Comparison of ENCODE assay signal across 28 mouse cellular contexts in genomic region chr12:33337289-33337688, GRCm38 (mm10). TPM values are rescaled to one million over a fixed set of nuclear protein-coding genes. Genes with fewer than 3 reads are reported as not detected.
DNase-seq lines count a peak whose midpoint lies in the region; ATAC-seq and TF ChIP-seq lines count a peak whose summit lies in the region.
"Had no signal": no experiment of that assay in that cellular context is flagged by ENCODE, and none has a peak within 500 bp of the region (broad histone marks: within the 10 kb centered on the region; RNA-seq: fewer than 3 reads in every experiment).

No protein-coding gene starts in this region.

- no peaks in the 10 kb centered on the region for H3K9me3 ChIP-seq in liver, postnatal 0 days (ENCODE audit: low read length)
- H3K9me3 ChIP-seq in liver, embryonic 12.5 days (replicated peaks), result no peaks in the 10 kb centered on the region
- H3K9me3 ChIP-seq in MEL (replicated peaks; ENCODE audit: insufficient read depth, low read length), result no peaks in the 10 kb centered on the region
- H3K9me3 ChIP-seq in hindbrain, embryonic 14.5 days (ENCODE audit: control insufficient read depth, low read length), result no peaks in the 10 kb centered on the region
- H3K9me3 ChIP-seq: embryonic facial prominence, embryonic 12.5 days; G1E; hindbrain, embryonic 10.5 days; kidney, embryonic 15.5 days; liver, embryonic 13.5 days had no signal

- H3K4me3 ChIP-seq in liver, postnatal 0 days (ENCODE audit: low read depth, low read length), result no peak overlapping the region
- H3K4me3 ChIP-seq in liver, embryonic 12.5 days, result no peak overlapping the region
- H3K4me3 ChIP-seq in MEL (ENCODE audit: control insufficient read depth in 1 of 2, insufficient read depth in 1 of 2, low read depth in 2 of 2, low read length in 2 of 2), result no peak overlapping the region
- H3K4me3 ChIP-seq in hindbrain, embryonic 14.5 days (replicated peaks; ENCODE audit: low read length), result no peak overlapping the region
- H3K4me3 ChIP-seq: embryonic facial prominence, embryonic 12.5 days; hindbrain, embryonic 10.5 days; kidney, embryonic 15.5 days; liver, embryonic 13.5 days had no signal

- no peak for TF ChIP-seq CTCF in liver, postnatal 0 days (IDR thresholded peaks at IDR 0.05; ENCODE audit: low read depth)
- peak in 1 of 3 experiments; percentile 6; a peak in 1 of 6 replicates for TF ChIP-seq CTCF in MEL (IDR thresholded peaks at IDR 0.05 in 2 of 3, conservative IDR thresholded peaks at IDR 0.05 in 1 of 3; ENCODE audit: control insufficient read depth in 1 of 3, insufficient read depth in 1 of 3, low read depth in 2 of 3, low read length in 3 of 3, poor library complexity in 1 of 3, severe bottlenecking in 1 of 3)
- TF ChIP-seq CTCF in brain, embryonic 14.5 days (IDR thresholded peaks at IDR 0.05; ENCODE audit: borderline replicate concordance, extremely low read depth, insufficient read depth, insufficient read length), result no peak

- peaks cover 65% of the 10 kb centered on the region for H3K36me3 ChIP-seq in liver, postnatal 0 days (replicated peaks; ENCODE audit: insufficient read depth, low read length)
- peaks cover 71% of the 10 kb centered on the region for H3K36me3 ChIP-seq in liver, embryonic 12.5 days
- peaks cover 23 to 71% of the 10 kb centered on the region in 2 experiments for H3K36me3 ChIP-seq in MEL (ENCODE audit: control insufficient read depth in 1 of 2, insufficient read depth in 2 of 2, low read length in 2 of 2)
- no peaks in the 10 kb centered on the region for H3K36me3 ChIP-seq in hindbrain, embryonic 14.5 days (replicated peaks; ENCODE audit: control insufficient read depth, insufficient read depth)
- H3K36me3 ChIP-seq: embryonic facial prominence, embryonic 12.5 days; hindbrain, embryonic 10.5 days; kidney, embryonic 15.5 days had no signal

- H3K4me2 ChIP-seq in liver, postnatal 0 days (ENCODE audit: low read depth, low read length), result no peak overlapping the region
- H3K4me2 ChIP-seq in liver, embryonic 12.5 days, result no peak overlapping the region
- H3K4me2 ChIP-seq in hindbrain, embryonic 14.5 days (replicated peaks), result no peak overlapping the region
- H3K4me2 ChIP-seq: embryonic facial prominence, embryonic 12.5 days; kidney, embryonic 15.5 days; liver, embryonic 13.5 days had no signal

- H3K4me1 ChIP-seq in liver, postnatal 0 days (ENCODE audit: insufficient read depth), result peaks cover 24% of the 10 kb centered on the region
- peaks cover 55% of the 10 kb centered on the region for H3K4me1 ChIP-seq in liver, embryonic 12.5 days
- peaks cover 37 to 68% of the 10 kb centered on the region in 2 experiments for H3K4me1 ChIP-seq in MEL (ENCODE audit: control insufficient read depth in 1 of 2, insufficient read depth in 2 of 2, low read length in 2 of 2)
- H3K4me1 ChIP-seq in hindbrain, embryonic 14.5 days (replicated peaks; ENCODE audit: control insufficient read depth, insufficient read depth, low read length), result peaks cover 23% of the 10 kb centered on the region
- H3K4me1 ChIP-seq: embryonic facial prominence, embryonic 12.5 days; kidney, embryonic 15.5 days had no signal

- peak; percentile 15; the same call in 1 of the 2 replicates for TF ChIP-seq EP300 in liver, postnatal 0 days (IDR thresholded peaks at IDR 0.05; ENCODE audit: low read depth)
- TF ChIP-seq EP300 in MEL (IDR thresholded peaks at IDR 0.05; ENCODE audit: low read depth in 1 of 2, low read length in 2 of 2), result peak; percentile 85 to 87

- no peak for ATAC-seq in liver, postnatal 0 days
- no peak for ATAC-seq in liver, embryonic 12.5 days
- no peak for ATAC-seq in hindbrain, embryonic 14.5 days (ENCODE audit: low FRiP score)
- ATAC-seq: hindbrain, embryonic 16.5 days had no signal

- H3K9ac ChIP-seq in liver, postnatal 0 days (replicated peaks), result no peak overlapping the region
- no peak overlapping the region for H3K9ac ChIP-seq in liver, embryonic 12.5 days
- no peak overlapping the region for H3K9ac ChIP-seq in MEL (ENCODE audit: control insufficient read depth, low read depth, low read length, poor library complexity, severe bottlenecking)
- no peak overlapping the region for H3K9ac ChIP-seq in hindbrain, embryonic 14.5 days
- H3K9ac ChIP-seq: embryonic facial prominence, embryonic 12.5 days; kidney, embryonic 15.5 days; liver, embryonic 13.5 days had no signal

- TF ChIP-seq POLR2A in MEL (IDR thresholded peaks at IDR 0.05; ENCODE audit: control insufficient read depth in 1 of 2, insufficient read depth in 1 of 2, low read depth in 1 of 2, low read length in 2 of 2, poor library complexity in 1 of 2), result no peak
- TF ChIP-seq POLR2A in brain, embryonic 14.5 days (IDR thresholded peaks at IDR 0.05; ENCODE audit: borderline replicate concordance, extremely low read depth, insufficient read depth, insufficient read length, poor library complexity, severe bottlenecking), result no peak

- H3K79me2 ChIP-seq in MEL (ENCODE audit: control insufficient read depth, insufficient read depth, low read length, poor library complexity), result no peaks in the 10 kb centered on the region

- DNase-seq in liver, postnatal 0 days, result no peak
- peak; percentile 37 for DNase-seq in 416B (ENCODE audit: low read depth)
- DNase-seq in MEL (ENCODE audit: low read depth, low spot score), result peak; percentile 87
- peak; percentile 57 for DNase-seq in brain, embryonic 14.5 days (ENCODE audit: low read depth)
- DNase-seq in hindbrain, embryonic 14.5 days (ENCODE audit: low spot score), result no peak
- DNase-seq in retina, postnatal 1 day, result no peak
- DNase-seq: adrenal gland, adult 8-10 months; cerebellum, adult 11 months; cerebellum, adult 9-10 months; gastrocnemius, postnatal 14 days; heart, postnatal 14 days; kidney, adult 18-20 months; liver, embryonic 13.5 days; lung, adult 2 months; lung, postnatal 10 days; thymus, postnatal 4 days had no signal

- no peak overlapping the region for H3K27ac ChIP-seq in liver, postnatal 0 days (ENCODE audit: low read depth)
- no peak overlapping the region for H3K27ac ChIP-seq in liver, embryonic 12.5 days
- H3K27ac ChIP-seq in MEL (ENCODE audit: control insufficient read depth, low read depth, low read length), result peak overlapping the region; percentile 51
- H3K27ac ChIP-seq in hindbrain, embryonic 14.5 days, result no peak overlapping the region
- H3K27ac ChIP-seq: embryonic facial prominence, embryonic 12.5 days; hindbrain, embryonic 10.5 days; kidney, embryonic 15.5 days; liver, embryonic 13.5 days; macrophage had no signal

- WGBS in liver, postnatal 0 days (ENCODE audit: insufficient replicate concordance), result 53% methylated on average over 4 of the region's 4 CpGs
- 71% methylated on average over 4 of the region's 4 CpGs for whole genome bisulfite sequencing in liver, embryonic 12.5 days (ENCODE audit: insufficient replicate concordance)
- 37% methylated on average over 4 of the region's 4 CpGs for WGBS in hindbrain, embryonic 14.5 days

- no peak for TF ChIP-seq RAD21 in MEL (IDR thresholded peaks at IDR 0.05; ENCODE audit: low read depth, low read length)

- no peaks in the 10 kb centered on the region for H3K27me3 ChIP-seq in liver, postnatal 0 days (ENCODE audit: insufficient read depth, low read length)
- H3K27me3 ChIP-seq in liver, embryonic 12.5 days (replicated peaks), result no peaks in the 10 kb centered on the region
- H3K27me3 ChIP-seq in MEL (ENCODE audit: control insufficient read depth in 1 of 2, insufficient read depth in 2 of 2, low read length in 2 of 2), result no peaks in the 10 kb centered on the region
- H3K27me3 ChIP-seq in hindbrain, embryonic 14.5 days (ENCODE audit: control insufficient read depth, insufficient read depth, low read length), result peaks cover 3% of the 10 kb centered on the region; the same call in 1 of the 2 replicates
- H3K27me3 ChIP-seq: embryonic facial prominence, embryonic 12.5 days; kidney, embryonic 15.5 days; liver, embryonic 13.5 days had no signal

TF ChIP-seq in MEL, 35 proteins besides CTCF, POLR2A, EP300 and RAD21 (continues in another document):
- TF ChIP-seq MEF2A (IDR thresholded peaks at IDR 0.05; ENCODE audit: extremely low read depth, insufficient replicate concordance, low read depth, low read length, poor library complexity, severe bottlenecking), result no peak
- TF ChIP-seq MYB (IDR thresholded peaks at IDR 0.05; ENCODE audit: low read depth, low read length), result no peak
- TF ChIP-seq E2F4 (IDR thresholded peaks at IDR 0.05; ENCODE audit: borderline replicate concordance, low read depth, low read length), result no peak
- TF ChIP-seq MYC (IDR thresholded peaks at IDR 0.05; ENCODE audit: low read depth, low read length), result no peak
- no peak for TF ChIP-seq MXI1 (IDR thresholded peaks at IDR 0.05; ENCODE audit: low read depth, low read length)
- TF ChIP-seq ETS1 (IDR thresholded peaks at IDR 0.05; ENCODE audit: low read depth, low read length), result peak; percentile 76
- no peak for TF ChIP-seq CHD2 (IDR thresholded peaks at IDR 0.05; ENCODE audit: low read length)
- peak; percentile 56; the same call in 1 of the 2 replicates for TF ChIP-seq SIN3A (IDR thresholded peaks at IDR 0.05; ENCODE audit: low read length)
- no peak for TF ChIP-seq POLR2AphosphoS5 (IDR thresholded peaks at IDR 0.05; ENCODE audit: borderline replicate concordance, low read depth, low read length)
- TF ChIP-seq TAL1 (IDR thresholded peaks at IDR 0.05; ENCODE audit: low read length), result peak; percentile 58; the same call in 1 of the 2 replicates
- peak; percentile 95 for TF ChIP-seq ZNF384 (IDR thresholded peaks at IDR 0.05; ENCODE audit: low read depth, low read length)
- TF ChIP-seq GABPA (IDR thresholded peaks at IDR 0.05; ENCODE audit: low read depth, low read length), result 0 out of 2 replicates have a peak, but pooled peaks have one; percentile 41
- no peak for TF ChIP-seq NRF1 (IDR thresholded peaks at IDR 0.05; ENCODE audit: insufficient read depth, low read depth, low read length, poor library complexity, severe bottlenecking)
- no peak for TF ChIP-seq ZC3H11A (IDR thresholded peaks at IDR 0.05; ENCODE audit: low read depth, low read length)
- no peak for TF ChIP-seq UBTF (IDR thresholded peaks at IDR 0.05; ENCODE audit: borderline replicate concordance, insufficient read depth, low read depth, low read length)
- TF ChIP-seq USF2 (IDR thresholded peaks at IDR 0.05; ENCODE audit: borderline replicate concordance in 1 of 2, insufficient read depth in 1 of 2, low read depth in 1 of 2, low read length in 2 of 2), result no peak
- TF ChIP-seq BHLHE40 (IDR thresholded peaks at IDR 0.05; ENCODE audit: borderline replicate concordance, low read depth, low read length), result peak; percentile 45; the same call in 1 of the 2 replicates
- TF ChIP-seq TBP (IDR thresholded peaks at IDR 0.05; ENCODE audit: low read depth, low read length), result no peak

RNA-seq across cellular contexts. Expression of gene Efcab10, which starts 57.4 kb away (rescaled TPM):
- polyA plus RNA-seq in liver, postnatal 0 days (2015; fragmentation: Nextera tagmentation; extraction: Ambion mirVana), result not detected in 2 replicates
- polyA plus RNA-seq in liver, embryonic 12.5 days (2016; fragmentation: Nextera tagmentation; extraction: Ambion mirVana), result not detected in 2 replicates
- total RNA-seq in MEL (2012; rRNA removed), result not detected in 2 replicates
- not detected for polyA plus RNA-seq in MEL (2012; ENCODE audit: insufficient read depth in 1 of 2, insufficient read length in 2 of 2, low read depth in 1 of 2, low replicate concordance in 2 of 2, missing spikeins in 1 of 2)
- polyA plus RNA-seq in brain, embryonic 14.5 days (2012; rRNA removed), result 1.1 and 1.8 TPM in 2 replicates
- polyA plus RNA-seq in hindbrain, embryonic 14.5 days (2014; fragmentation: Nextera tagmentation; extraction: Ambion mirVana), result 4.3 and 5.9 TPM in 2 replicates
- total RNA-seq: adrenal gland, postnatal 4 days; G1E; gastrocnemius, postnatal 14 days; granulocyte monocyte progenitor cell, adult 5-6 weeks had no signal
- polyA plus RNA-seq: G1E; heart, embryonic 14.5 days; limb, embryonic 14.5 days; liver, embryonic 13.5 days; macrophage; neural tube, embryonic 11.5 days had no signal

Comparison
In these comparisons a context has a peak if more than half of its experiments do, and no peak if none do; other contexts are left out.
1. DNase-seq: peak in 416B (single experiment), MEL (single experiment) and brain, embryonic 14.5 days (single experiment); none in liver, postnatal 0 days (single experiment), hindbrain, embryonic 14.5 days (single experiment) and retina, postnatal 1 day (single experiment).